Mouse (Mus musculus) heart, embryonic 16.5 days (tissue): ENCODE data around the gene Herc2. TPM values are rescaled to one million over a fixed set of nuclear protein-coding genes. Genes with fewer than 3 reads are reported as not detected.

Experiments used
- ATAC-seq: fragments of 200-750 bp; cut with Nextera tagmentation; replicated peaks from 2 replicates; pipeline ENCODE4 v1.8.0; 2017; ENCODE audit warnings: moderate number of reproducible peaks; ENCODE audit not compliant: insufficient read depth, low FRiP score; ENCODE audit errors: extremely low read depth
- H3K27ac ChIP-seq: fragments of 300-500 bp; sonication (generic); 2 replicates; pipeline ENCODE4 v1.5.1; 2014; ENCODE audit warnings: mild to moderate bottlenecking, low read length, control low read depth, moderate library complexity
- H3K27me3 ChIP-seq: fragments of 300-500 bp; sonication (generic); 2 replicates; pipeline ENCODE4 v1.6.1; 2014; ENCODE audit warnings: low read length, mixed read lengths; ENCODE audit not compliant: control insufficient read depth, insufficient read depth
- H3K36me3 ChIP-seq: fragments of 300-500 bp; sonication (generic); 2 replicates; pipeline ENCODE4 v1.6.1; 2014; ENCODE audit not compliant: control insufficient read depth, insufficient read depth
- H3K4me1 ChIP-seq: fragments of 300-500 bp; sonication (generic); 2 replicates; pipeline ENCODE4 v1.6.1; 2014; ENCODE audit warnings: low read length, mixed read lengths; ENCODE audit not compliant: control insufficient read depth, insufficient read depth
- H3K4me2 ChIP-seq: fragments of 300-500 bp; sonication (generic); 2 replicates; pipeline ENCODE4 v1.6.1; 2014; ENCODE audit warnings: low read depth, mild to moderate bottlenecking, control low read depth, low read length
- H3K4me3 ChIP-seq: fragments of 300-500 bp; sonication (generic); 2 replicates; pipeline ENCODE4 v1.5.1; 2014; ENCODE audit warnings: mild to moderate bottlenecking, control low read depth, low read length
- H3K9ac ChIP-seq: fragments of 300-500 bp; sonication (generic); 2 replicates; pipeline ENCODE4 v1.6.1; 2014; ENCODE audit warnings: low read length, control low read depth
- H3K9me3 ChIP-seq: fragments of 300-500 bp; sonication (generic); replicated peaks from 2 replicates; pipeline ENCODE4 v1.6.1; 2016; ENCODE audit warnings: low read length; ENCODE audit not compliant: control insufficient read depth
- WGBS: fragments of 180-500 bp; shearing (Covaris S2); extraction: QIAGEN DNeasy Blood & Tissue Kit; methylation state at CpG from one replicate; pipeline ENCODE4 v1.1.7; 2014; 5-methylcytosine and 5-hydroxymethylcytosine counted together
- polyA plus RNA-seq: library from polyadenylated mRNA; unstranded; fragments of >200 nt; fragmentation: Nextera tagmentation; extraction: Ambion mirVana; gene quantifications from 2 replicates; pipeline ENCODE4 v1.2.1, GENCODE M21; 2015

Gene Herc2
- polyA plus RNA-seq, 1 experiment from 2014 or later: 16.5 TPM

DNA sequence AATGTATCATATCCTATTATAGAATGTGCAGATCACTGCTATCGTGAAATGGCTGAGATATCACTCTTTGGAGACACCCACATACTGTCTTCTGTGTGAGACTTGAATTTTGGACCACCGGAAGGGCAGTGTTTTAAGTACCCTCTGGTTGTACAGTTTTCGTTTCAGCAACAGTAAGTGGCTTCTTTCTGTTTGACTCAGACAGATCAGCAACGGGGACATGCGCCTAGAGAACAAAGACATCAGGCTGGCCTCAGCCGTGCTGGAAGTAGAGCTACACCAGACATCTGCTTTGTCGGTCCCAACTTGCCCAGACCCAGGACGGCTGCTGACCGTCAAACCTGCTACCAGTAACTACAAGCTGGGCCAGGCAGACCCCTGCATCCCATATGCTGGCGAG lies 204.6 kb downstream of the Herc2 start:
- Histone ChIP-seq H3K36me3 (no peaks in the 10 kb centered on the region), H3K4me3 (no peak overlapping the region), H3K9ac (no peak overlapping the region), H3K9me3 (no peaks in the 10 kb centered on the region), H3K27me3 (no peaks in the 10 kb centered on the region), H3K27ac (no peak overlapping the region), H3K4me1 (no peaks in the 10 kb centered on the region), H3K4me2 (no peak overlapping the region)
- 74% methylated on average over 10 of the region's 10 CpGs for WGBS
- no peak for ATAC-seq

GRCm38 (mm10) chr7:56257875-56258441 lies 208.0 kb downstream of the Herc2 start:
- no peak overlapping the region for H3K27ac ChIP-seq
- H3K4me3 ChIP-seq: no peak overlapping the region
- no peaks in the 10 kb centered on the region for H3K36me3 ChIP-seq
- no peaks in the 10 kb centered on the region for H3K9me3 ChIP-seq
- no peaks in the 10 kb centered on the region for H3K4me1 ChIP-seq
- H3K4me2 ChIP-seq: no peak overlapping the region
- ATAC-seq: no peak
- 84% methylated on average over 3 of the region's 3 CpGs for WGBS
- H3K27me3 ChIP-seq: no peaks in the 10 kb centered on the region
- H3K9ac ChIP-seq: no peak overlapping the region

DNA sequence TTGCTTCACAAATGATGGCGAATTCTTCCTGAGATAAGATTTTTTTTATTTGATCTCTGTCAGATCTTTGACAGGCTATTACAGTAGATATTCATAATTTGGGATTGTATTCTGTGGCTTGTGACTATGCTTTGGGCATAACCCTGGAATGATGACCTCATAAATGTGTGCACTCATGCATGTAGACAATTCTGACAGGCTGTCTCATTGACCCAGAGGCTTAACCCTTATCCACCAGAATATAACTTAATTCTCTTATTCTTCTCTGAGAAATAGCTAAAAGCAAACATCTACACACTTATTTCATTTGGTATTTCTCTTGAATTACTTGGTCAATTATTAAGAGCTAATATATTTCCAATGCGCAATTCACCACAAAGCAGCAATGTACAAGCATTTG lies 227.5 kb downstream of the Herc2 start:
- H3K9me3 ChIP-seq: no peaks in the 10 kb centered on the region
- 77% methylated on average over 2 of the region's 2 CpGs for WGBS
- ATAC-seq: no peak

More for the DNA sequence above, 227.5 kb downstream of the Herc2 start:
- no peak overlapping the region for H3K27ac ChIP-seq
- H3K36me3 ChIP-seq: no peaks in the 10 kb centered on the region
- no peak overlapping the region for H3K4me3 ChIP-seq
- no peak overlapping the region for H3K9ac ChIP-seq
- H3K4me1 ChIP-seq: no peaks in the 10 kb centered on the region
- H3K4me2 ChIP-seq: no peak overlapping the region
- no peaks in the 10 kb centered on the region for H3K27me3 ChIP-seq

Other genes with a start within 250 kb of the Herc2 start
- gene Cyfip1, start 208.5 kb upstream of the Herc2 start, polyA plus RNA-seq: 44.5 and 54.1 TPM in 2 replicates
- gene Nipa2, start 87.7 kb upstream of the Herc2 start, polyA plus RNA-seq: 31.9 and 33.8 TPM in 2 replicates
- gene Nipa1, start 30.2 kb upstream of the Herc2 start, polyA plus RNA-seq: 3.5 and 4.4 TPM in 2 replicates
- not detected in 2 replicates for gene Oca2, start 189.6 kb downstream of the Herc2 start, polyA plus RNA-seq